Mouse (Mus musculus) cerebellum, adult 11 months (tissue): ENCODE measurements around the gene 2210407C18Rik.

Source experiments
- DNase-seq: peaks from one replicate; pipeline ENCODE4 v3.0.0; 2022

2210407C18Rik gene

DNA sequence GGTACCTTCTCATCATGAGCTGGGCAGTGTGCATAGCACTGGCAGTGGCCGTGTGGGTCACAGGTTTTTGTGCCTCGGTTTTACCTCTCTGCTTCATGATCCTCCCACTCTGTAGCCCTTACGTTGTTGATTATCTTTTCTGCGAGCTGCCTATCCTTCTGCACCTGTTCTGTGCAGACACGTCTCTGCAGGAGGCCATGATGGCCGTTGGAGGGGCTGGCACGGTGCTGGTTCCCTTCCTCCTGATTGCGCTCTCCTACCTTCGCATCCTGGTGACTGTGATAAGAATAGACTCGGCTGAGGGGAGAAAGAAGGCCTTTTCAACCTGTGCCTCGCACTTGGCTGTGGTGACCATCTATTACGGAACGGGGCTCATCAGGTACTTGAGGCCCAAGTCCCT is 18.0 kb downstream of the 2210407C18Rik start:
- DNase-seq = no peak

DNA sequence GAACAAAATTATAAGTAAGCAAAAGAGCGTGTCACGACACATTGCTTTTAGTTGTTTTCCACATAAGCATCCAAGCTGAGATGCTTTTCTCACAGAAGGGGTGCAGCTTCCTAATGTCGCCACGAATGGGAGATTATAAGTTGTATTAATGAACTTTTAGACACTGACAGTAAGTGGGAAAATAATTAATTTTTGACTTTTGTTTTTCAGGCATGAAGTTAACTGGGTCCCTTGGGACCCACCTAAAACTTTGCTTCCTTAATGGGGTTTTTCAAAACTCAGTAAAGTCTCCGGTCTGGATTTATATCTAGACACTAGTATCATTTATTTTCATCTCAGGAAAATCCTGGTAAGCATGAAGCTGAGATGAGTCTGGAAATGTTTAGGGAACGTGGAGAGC is 21.1 kb downstream of the 2210407C18Rik start, which contains the start of gene Olfr324:
Olfr324 (plus strand) TSS at position 301 of the 400 bp plus-strand sequence.
- no peak for DNase-seq

DNA sequence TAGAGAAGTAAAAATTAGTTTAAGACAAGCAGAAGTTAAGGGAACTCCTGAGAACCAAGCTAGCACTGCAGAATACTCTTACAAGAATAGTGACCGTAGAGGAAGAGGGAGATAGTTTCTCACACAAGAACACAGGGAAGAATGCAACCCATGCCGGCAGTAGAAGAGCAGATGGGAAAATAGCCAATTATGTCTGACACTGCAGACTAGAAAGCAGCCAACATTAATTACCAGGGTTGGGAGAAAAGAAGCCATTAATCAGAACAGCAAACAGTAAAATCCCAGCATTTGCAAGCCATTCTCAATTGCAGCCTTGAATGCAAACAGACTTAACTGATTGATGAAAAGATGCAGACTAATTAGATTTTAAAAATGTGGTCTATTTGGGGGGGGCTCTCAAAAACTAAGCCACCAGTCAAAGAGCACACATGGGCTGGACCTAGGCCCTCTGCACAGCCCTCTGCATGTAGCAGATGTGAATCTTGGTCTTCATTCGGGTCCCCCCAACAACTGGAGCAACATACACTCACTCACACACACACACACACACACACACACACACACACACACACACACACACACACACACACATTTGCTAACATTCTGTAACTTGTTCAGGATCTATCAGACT is 27.1 kb downstream of the 2210407C18Rik start:
- DNase-seq = no peak

DNA sequence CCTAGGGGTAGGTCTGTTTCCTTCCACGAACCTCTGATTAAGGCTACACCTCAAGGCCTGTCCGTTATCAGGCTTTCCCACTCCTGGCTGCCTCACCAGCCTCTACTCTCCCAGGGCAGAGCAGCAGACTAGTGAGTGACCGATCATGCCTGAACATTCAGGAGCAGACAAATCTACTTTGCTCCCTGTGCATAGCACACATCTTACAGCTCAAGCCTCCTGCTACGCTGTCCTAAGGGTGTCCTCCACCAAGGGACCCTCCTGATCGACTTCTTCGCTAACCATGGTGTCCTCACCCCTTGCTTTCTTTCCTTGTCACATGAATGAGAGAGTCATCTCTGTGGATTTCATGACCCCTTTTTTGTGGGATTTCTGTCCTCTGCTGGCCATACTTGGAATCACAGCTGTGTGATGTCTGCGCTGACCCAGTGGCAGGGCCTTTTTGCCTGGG is 28.0 kb downstream of the 2210407C18Rik start:
- DNase-seq = peak; percentile 9

DNA sequence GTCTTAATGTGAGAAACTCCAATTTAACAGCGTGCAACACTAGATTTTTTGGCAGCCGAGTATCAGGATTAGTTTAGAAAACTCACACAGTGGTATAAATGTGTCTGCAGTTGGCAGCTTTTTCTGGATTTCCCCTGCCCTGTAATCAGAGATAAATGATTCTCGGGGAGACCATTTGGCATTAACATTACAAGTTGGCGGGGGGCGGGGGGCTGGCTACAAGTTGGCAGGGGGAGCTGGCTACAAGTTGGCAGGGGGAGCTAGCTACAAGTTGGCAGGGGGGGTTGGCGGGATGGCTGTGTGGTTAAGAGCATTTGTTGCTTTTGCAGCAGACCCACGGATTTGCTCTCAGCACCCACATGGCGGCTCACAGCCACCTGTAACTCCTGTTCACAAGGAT is 37.2 kb downstream of the 2210407C18Rik start:
- DNase-seq = no peak

DNA sequence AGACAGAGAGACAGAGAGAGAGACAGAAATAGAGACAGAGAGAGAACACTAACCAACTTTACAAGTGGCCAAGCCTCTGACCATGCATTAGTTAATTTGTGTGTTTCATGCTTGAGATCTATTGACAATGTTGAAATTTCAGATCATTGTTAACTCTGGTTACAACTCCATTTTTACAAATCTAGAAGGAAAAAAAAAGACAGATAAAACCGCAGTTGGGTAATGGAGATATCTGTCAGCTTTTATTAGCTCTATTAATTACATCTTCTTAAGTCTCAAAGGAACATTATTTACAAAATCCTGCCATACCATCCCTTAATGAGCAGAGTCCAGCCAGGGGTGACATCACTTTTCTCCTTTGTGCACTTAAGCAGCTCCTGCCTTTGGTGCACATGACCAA is 38.4 kb downstream of the 2210407C18Rik start, which contains the start of gene Olfr325:
Olfr325 (plus strand) TSS at position 301 of the 400 bp plus-strand sequence.
- DNase-seq = no peak

DNA sequence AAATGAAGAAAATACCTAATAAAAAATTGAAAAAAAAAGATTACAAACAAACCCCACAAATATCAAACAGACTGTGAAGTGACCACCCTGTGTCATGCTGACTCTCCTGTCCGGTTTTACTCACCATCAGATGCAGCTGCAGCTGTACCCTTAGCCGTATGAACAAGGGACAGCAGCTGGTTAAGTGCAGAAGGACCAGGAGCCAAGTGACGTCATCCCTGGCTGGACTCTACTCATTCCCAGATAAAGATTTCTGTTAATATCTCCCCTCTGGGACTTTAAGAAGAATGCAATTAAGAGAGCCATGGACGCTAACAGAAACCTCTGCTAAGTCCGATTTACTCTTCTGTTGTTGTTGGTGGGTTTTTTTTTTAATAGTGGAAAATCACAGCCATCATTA is 45.5 kb downstream of the 2210407C18Rik start, which contains the start of gene Olfr224:
Olfr224 (minus strand) TSS at position 149 of the 400 bp plus-strand sequence.
- no peak for DNase-seq
